Mouse (Mus musculus) midbrain, embryonic 11.5 days (tissue): Measurements from ENCODE around the gene Spcs2. TPM values are rescaled to one million over a fixed set of nuclear protein-coding genes. Genes with fewer than 3 reads are reported as not detected.

Source experiments
- ATAC-seq: fragments of 200-750 bp; cut with Nextera tagmentation; 2 replicates; pipeline ENCODE4 v1.8.0; 2017; ENCODE audit warnings: moderate TSS enrichment, moderate library complexity; ENCODE audit not compliant: low FRiP score
- DNase-seq: peaks from one replicate; pipeline ENCODE4 v3.0.0; 2015; ENCODE audit warnings: low spot score; ENCODE audit errors: missing footprints
- H3K27ac ChIP-seq: fragments of 300-500 bp; sonication (generic); 2 replicates; pipeline ENCODE4 v1.5.1; 2014; ENCODE audit warnings: low read depth, low read length
- H3K27me3 ChIP-seq: fragments of 300-500 bp; sonication (generic); 2 replicates; pipeline ENCODE4 v1.6.1; 2014; ENCODE audit warnings: mild to moderate bottlenecking, low read length, moderate library complexity, mixed read lengths; ENCODE audit not compliant: control insufficient read depth, insufficient read depth
- H3K36me3 ChIP-seq: fragments of 300-500 bp; sonication (generic); 2 replicates; pipeline ENCODE4 v1.6.1; 2014; ENCODE audit warnings: mild to moderate bottlenecking, low read length, moderate library complexity, mixed read lengths; ENCODE audit not compliant: control insufficient read depth, insufficient read depth
- H3K4me1 ChIP-seq: fragments of 300-500 bp; sonication (generic); 2 replicates; pipeline ENCODE4 v1.6.1; 2014; ENCODE audit warnings: low read length; ENCODE audit not compliant: control insufficient read depth, insufficient read depth
- H3K4me2 ChIP-seq: fragments of 300-500 bp; sonication (generic); 2 replicates; pipeline ENCODE4 v1.6.1; 2014; ENCODE audit warnings: mild to moderate bottlenecking, moderate library complexity
- H3K4me3 ChIP-seq: fragments of 300-500 bp; sonication (generic); 2 replicates; pipeline ENCODE4 v1.5.1; 2014; ENCODE audit warnings: low read depth, low read length
- H3K9ac ChIP-seq: fragments of 300-500 bp; sonication (generic); 2 replicates; pipeline ENCODE4 v1.6.1; 2014; ENCODE audit warnings: low read length
- H3K9me3 ChIP-seq: fragments of 300-500 bp; sonication (generic); 2 replicates; pipeline ENCODE4 v1.6.1; 2016; ENCODE audit warnings: low read length; ENCODE audit not compliant: control insufficient read depth
- WGBS: fragments of 180-500 bp; shearing (Covaris S2); extraction: QIAGEN DNeasy Blood & Tissue Kit; methylation state at CpG from one replicate; pipeline ENCODE4 v1.1.7; 2014; 5-methylcytosine and 5-hydroxymethylcytosine counted together
- polyA plus RNA-seq: library from polyadenylated mRNA; unstranded; fragments of >200 nt; fragmentation: Nextera tagmentation; extraction: Ambion mirVana; gene quantifications from 2 replicates; pipeline ENCODE4 v1.2.1, GENCODE M21; 2014

Gene Spcs2
- polyA plus RNA-seq, 1 experiment from 2014 or later: 385 TPM

DNA sequence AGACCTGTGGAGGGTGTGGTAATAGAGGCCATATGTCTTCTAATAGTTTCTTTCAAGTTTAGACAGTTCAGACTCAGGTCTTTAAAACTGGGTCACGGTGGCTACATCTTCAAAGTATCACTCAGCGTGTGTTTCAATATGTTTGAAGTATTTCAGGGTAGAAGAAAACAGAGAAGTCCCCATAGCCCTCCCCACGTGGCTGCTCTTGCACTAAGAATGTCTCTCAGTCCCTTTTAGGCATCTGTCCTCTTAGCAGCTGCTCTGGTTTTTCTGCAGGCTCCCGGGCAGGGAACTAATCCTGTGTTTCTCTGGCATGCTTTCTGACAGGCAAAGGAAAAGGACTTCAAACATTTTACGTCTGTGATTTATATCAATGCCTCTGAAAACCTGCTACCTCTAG lies 12.6 kb upstream of the Spcs2 start:
- Histone ChIP-seq H3K4me1 (no peaks in the 10 kb centered on the region), H3K9ac (no peak overlapping the region), H3K9me3 (no peaks in the 10 kb centered on the region), H3K4me2 (no peak overlapping the region), H3K27ac (no peak overlapping the region), H3K4me3 (no peak overlapping the region), H3K27me3 (no peaks in the 10 kb centered on the region), H3K36me3 (no peaks in the 10 kb centered on the region)
- DNase-seq (no peak), ATAC-seq (no peak)
- 50% methylated on average over 5 of the region's 5 CpGs for WGBS

DNA sequence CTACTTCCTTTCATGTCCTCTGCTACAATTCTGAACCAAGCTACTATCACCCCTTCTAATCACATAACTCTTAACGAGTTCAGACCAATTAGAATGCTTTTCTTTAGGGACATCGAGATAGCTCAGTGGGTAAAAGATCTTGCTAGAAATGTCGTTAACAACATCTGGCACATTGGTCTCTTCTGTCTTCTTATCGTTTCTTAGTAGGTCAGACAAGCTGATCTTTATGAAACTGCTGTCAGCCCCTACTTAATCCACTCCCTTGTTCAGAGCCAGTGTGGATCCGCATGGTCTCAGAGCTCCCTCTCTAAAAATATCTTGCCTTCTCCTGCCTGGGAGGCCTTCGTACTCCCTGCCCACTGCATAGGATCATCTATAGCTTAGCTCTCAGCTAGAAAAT lies 10.7 kb upstream of the Spcs2 start:
- Histone ChIP-seq H3K4me2 (no peak overlapping the region), H3K27me3 (no peaks in the 10 kb centered on the region), H3K4me1 (no peaks in the 10 kb centered on the region), H3K36me3 (no peaks in the 10 kb centered on the region), H3K4me3 (no peak overlapping the region), H3K9me3 (no peaks in the 10 kb centered on the region), H3K9ac (no peak overlapping the region), H3K27ac (no peak overlapping the region)
- ATAC-seq (no peak), DNase-seq (no peak)
- 79% methylated on average over 6 of the region's 6 CpGs for WGBS

DNA sequence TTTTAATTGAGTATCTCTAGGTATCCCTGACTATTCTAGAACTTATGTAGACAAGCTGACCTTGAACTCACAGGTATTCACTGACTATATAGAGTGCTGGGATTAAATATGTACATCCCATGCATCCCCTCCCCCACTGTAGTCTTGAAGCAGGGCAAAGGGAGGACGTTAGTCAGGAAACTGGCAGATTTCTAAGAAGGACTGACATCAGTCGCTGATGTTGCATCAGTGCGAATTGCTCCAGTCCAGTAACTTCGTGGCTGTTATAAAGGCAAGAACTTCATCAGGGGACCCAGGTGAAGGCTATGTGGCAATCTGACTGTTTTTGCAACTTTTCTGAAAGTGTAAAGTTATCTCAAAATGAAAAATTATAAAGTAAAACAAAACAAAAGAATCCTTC lies 6.0 kb upstream of the Spcs2 start:
- Histone ChIP-seq H3K4me1 (no peaks in the 10 kb centered on the region), H3K9ac (no peak overlapping the region), H3K27ac (no peak overlapping the region), H3K27me3 (no peaks in the 10 kb centered on the region), H3K9me3 (no peaks in the 10 kb centered on the region), H3K4me3 (no peak overlapping the region), H3K36me3 (no peaks in the 10 kb centered on the region), H3K4me2 (no peak overlapping the region)
- no peak for ATAC-seq
- no peak for DNase-seq
- whole genome bisulfite sequencing: 77% methylated on average over 4 of the region's 4 CpGs

DNA sequence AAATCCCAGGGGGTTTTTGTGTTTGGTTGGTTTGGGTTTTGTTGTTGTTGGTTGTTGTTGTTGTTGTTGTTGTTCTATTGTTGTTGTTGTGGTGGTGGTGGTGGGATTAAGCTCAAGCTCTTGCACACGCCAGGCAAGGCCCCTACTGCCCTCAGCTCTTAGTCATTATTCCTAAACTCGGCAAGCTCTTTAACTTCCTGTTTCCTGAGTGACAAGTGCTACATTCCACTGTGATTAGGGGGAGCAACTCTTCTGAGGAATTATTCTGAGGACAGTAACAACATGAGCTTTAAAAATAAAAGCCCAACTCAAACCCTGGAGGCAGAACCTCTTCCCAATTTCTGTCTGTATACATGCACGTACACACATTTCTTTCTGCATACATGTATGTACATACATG lies 2.0 kb upstream of the Spcs2 start:
- Histone ChIP-seq H3K36me3 (no peaks in the 10 kb centered on the region), H3K4me3 (no peak overlapping the region), H3K4me2 (no peak overlapping the region), H3K4me1 (peaks cover 7% of the 10 kb centered on the region; the same call in 1 of the 2 replicates), H3K27me3 (no peaks in the 10 kb centered on the region), H3K9me3 (no peaks in the 10 kb centered on the region), H3K9ac (no peak overlapping the region), H3K27ac (no peak overlapping the region)
- ATAC-seq: no peak
- 42% methylated on average over 3 of the region's 3 CpGs for WGBS
- peak; percentile 72 for DNase-seq

DNA sequence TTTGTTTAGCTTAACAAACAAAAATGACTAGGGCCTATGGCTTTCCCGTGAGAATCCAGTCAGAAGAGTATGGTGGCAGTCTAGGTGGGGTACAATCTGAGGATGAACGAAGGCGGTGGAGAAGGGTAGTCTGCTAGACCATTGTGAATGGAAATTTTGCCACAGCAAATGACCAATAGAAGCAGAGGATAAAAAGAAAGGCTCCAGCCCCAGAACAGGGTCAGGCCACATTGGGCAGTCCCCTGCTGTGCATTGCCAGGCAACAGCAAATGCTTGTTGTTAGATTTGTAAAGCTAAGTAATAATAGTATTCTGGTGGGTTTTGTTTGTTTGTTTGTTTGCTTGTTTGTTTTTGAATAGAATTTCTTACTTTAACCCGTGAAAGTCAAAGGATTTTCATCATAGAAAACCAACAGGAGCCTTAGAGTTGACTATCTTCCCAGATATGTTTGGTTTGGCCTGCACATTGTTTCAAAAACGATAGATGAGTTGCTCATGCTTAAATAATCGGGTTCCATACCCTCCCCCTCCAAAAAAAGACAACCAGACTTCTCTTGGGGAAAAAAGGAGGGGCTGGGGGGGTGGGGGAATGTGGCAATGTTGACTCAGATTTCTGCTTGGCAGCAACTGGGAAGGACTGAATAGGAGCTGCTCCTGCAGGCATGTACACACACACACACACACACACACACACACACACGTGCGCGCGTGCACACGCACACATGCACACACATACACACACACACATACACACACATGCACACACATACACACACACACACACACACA lies 1.2 kb upstream of the Spcs2 start:
- H3K4me2 ChIP-seq: no peak overlapping the region
- H3K9ac ChIP-seq: no peak overlapping the region
- no peak overlapping the region for H3K4me3 ChIP-seq
- H3K9me3 ChIP-seq: no peaks in the 10 kb centered on the region
- no peaks in the 10 kb centered on the region for H3K36me3 ChIP-seq
- ATAC-seq: 0 out of 2 replicates have a peak, but pooled peaks have one; percentile 50
- WGBS: 48% methylated on average over 11 of the region's 11 CpGs
- H3K27me3 ChIP-seq: no peaks in the 10 kb centered on the region
- peaks cover 7% of the 10 kb centered on the region; the same call in 1 of the 2 replicates for H3K4me1 ChIP-seq
- peak; percentile 87 for DNase-seq
- H3K27ac ChIP-seq: no peak overlapping the region

DNA sequence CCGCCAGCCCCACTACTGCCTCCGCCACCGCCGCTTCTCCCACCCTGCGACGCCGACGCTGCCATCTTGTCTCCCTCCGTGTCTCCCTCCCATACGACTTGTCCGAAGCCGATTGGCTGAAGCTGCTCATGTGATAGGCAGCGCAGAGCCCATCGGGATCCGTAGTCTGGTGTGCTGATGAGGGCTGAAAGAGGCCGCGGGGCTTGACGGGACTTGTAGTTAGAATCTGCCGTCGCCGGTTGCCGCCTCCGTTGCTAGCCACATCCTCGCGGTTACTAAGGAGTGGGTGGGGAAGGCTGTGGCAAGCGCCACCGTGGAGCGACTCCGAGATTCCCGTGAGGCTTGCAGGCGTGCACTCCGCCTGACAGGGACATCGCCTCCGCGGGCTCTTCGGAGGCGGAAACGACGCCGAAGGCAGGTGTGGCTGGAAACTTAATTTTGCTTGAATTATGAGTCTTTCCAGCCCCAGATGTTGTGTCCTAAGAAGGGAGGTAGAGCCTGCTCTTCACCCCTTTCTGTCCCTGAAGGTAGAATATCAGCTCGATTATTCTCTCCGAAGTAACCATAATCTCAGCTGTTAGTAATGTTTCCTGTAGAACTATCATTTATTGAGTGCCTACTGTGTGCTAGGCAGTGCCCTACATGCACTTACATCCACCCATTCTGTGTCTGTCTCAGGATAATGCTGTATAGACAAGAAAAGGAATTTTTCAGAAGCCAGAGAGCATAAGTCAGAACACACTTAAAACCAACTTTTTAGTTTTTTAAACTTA lies 4.3 kb downstream of the Spcs2 start, which contains the start of gene Xrra1:
Xrra1 (plus strand) TSS at position 304 of the 773 bp plus-strand sequence.
- H3K9ac ChIP-seq: peak within 1 kb of the TSS; percentile 96
- peak within 1 kb of the TSS; percentile 32; the same call in 1 of the 2 replicates for H3K27ac ChIP-seq
- peak; percentile 99 for DNase-seq
- H3K36me3 ChIP-seq: peaks cover 2% of the 10 kb centered on the region; the same call in 1 of the 2 replicates
- H3K9me3 ChIP-seq: no peaks in the 10 kb centered on the region
- peaks cover 18% of the 10 kb centered on the region for H3K4me1 ChIP-seq
- H3K4me2 ChIP-seq: peak within 1 kb of the TSS; percentile 72
- H3K27me3 ChIP-seq: no peaks in the 10 kb centered on the region
- H3K4me3 ChIP-seq: peak within 1 kb of the TSS; percentile 79
- ATAC-seq: peak; percentile 100
- under 1% methylated on average over 42 of the region's 42 CpGs for WGBS

DNA sequence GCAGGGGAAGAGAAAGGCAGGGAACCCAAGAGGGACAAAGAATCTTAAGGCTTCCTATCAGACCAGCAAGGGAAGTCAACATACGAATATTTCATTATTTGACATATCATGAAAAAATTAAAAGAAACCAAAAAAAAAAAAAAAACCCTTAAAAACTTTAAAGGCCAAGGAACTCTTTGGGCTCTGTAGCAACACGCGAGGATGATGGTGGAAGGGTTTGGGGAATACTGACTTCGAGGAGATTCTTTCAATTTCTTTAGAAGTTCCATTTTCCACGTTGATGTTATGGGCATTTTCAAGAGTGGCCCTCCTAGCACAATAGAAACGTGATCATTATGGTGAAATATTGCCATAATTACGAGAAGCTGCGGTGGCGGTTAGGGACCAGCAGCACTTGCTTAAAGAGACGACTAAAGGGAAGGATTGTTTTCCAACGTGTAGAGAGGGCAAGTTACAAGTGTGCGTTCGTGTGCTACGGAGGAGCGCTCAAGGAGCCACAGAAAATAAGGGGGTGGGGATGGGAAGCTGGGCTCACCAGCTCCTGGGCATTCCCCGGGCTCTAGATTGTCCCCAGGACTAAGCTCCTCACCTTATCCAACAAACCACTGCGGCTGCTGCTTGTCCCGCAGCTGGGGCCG lies 5.0 kb downstream of the Spcs2 start:
- 1% methylated on average over 19 of the region's 19 CpGs for WGBS
- H3K27ac ChIP-seq: peak overlapping the region; percentile 32; the same call in 1 of the 2 replicates
- DNase-seq (no peak), ATAC-seq (peak; percentile 71)
- H3K9ac ChIP-seq: peak overlapping the region; percentile 96
- peak overlapping the region; percentile 72 for H3K4me2 ChIP-seq
- H3K9me3 ChIP-seq: no peaks in the 10 kb centered on the region
- H3K4me3 ChIP-seq: peak overlapping the region; percentile 79
- H3K36me3 ChIP-seq: peaks cover 2% of the 10 kb centered on the region; the same call in 1 of the 2 replicates
- no peaks in the 10 kb centered on the region for H3K27me3 ChIP-seq
- H3K4me1 ChIP-seq: peaks cover 15% of the 10 kb centered on the region

DNA sequence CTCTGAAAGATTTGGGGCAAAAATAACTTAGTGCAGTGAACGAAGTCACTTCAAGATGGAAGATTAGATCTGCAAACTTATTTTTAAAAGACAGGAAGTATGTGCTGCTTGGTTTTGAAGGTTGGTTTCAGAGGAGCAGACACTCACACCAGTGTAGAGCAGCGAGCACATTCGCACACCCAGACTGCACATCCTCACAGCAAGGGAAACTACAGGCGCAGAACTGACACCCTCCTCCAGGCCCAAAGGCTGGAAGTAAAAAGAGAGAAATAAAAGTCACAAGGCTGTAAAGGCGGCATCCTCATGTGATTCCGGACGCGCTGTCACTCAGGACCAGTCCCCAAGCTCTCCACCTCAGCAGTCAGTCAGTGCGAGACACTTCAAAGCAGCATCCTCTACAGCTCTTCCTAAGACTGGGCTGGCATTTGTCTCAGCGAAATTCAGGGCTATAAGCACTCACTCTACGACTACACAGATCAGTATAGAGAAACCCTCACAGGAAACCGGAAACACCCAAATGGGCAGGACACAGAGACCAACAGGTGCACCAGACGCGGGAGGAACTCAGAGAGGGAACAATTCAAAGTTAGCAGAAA lies 6.9 kb downstream of the Spcs2 start:
- WGBS: 95% methylated on average over 14 of the region's 14 CpGs
- H3K36me3 ChIP-seq: peaks cover 2% of the 10 kb centered on the region; the same call in 1 of the 2 replicates
- H3K27ac ChIP-seq: no peak overlapping the region
- no peak for DNase-seq
- no peaks in the 10 kb centered on the region for H3K27me3 ChIP-seq
- no peak overlapping the region for H3K9ac ChIP-seq
- 0 out of 2 replicates have a peak overlapping the region, but pooled peaks have one; percentile 3 for H3K4me2 ChIP-seq
- H3K9me3 ChIP-seq: no peaks in the 10 kb centered on the region
- peaks cover 14% of the 10 kb centered on the region for H3K4me1 ChIP-seq
- no peak overlapping the region for H3K4me3 ChIP-seq
- ATAC-seq: no peak
